Mouse (Mus musculus): ENCODE results near the gene Tnni1.
A peak's percentile ranks its signal among the peaks of the same experiment; 100 is the strongest.

Gene Tnni1

GRCm38 (mm10) chr1:135767324-135767890 lies 11.8 kb upstream of the Tnni1 start:
- DNase-seq (ENCODE audit: extremely low spot score): no peak

GRCm38 (mm10) chr1:135768400-135768799 lies 10.8 kb upstream of the Tnni1 start:
- DNase-seq (ENCODE audit: extremely low spot score): no peak

- no peak for DNase-seq (ENCODE audit: extremely low spot score)
Observed at GRCm38 (mm10) chr1:135770237-135770636, 9.0 kb upstream of the Tnni1 start.

GRCm38 (mm10) chr1:135770896-135771572 lies 8.2 kb upstream of the Tnni1 start:
- no peak for DNase-seq (ENCODE audit: extremely low spot score)

GRCm38 (mm10) chr1:135771573-135771970 lies 7.7 kb upstream of the Tnni1 start:
- DNase-seq (ENCODE audit: extremely low spot score): no peak

- DNase-seq (ENCODE audit: extremely low spot score): no peak
Observed at GRCm38 (mm10) chr1:135776596-135776995, 2.6 kb upstream of the Tnni1 start.

GRCm38 (mm10) chr1:135777046-135777445 lies 2.2 kb upstream of the Tnni1 start:
- no peak for DNase-seq (ENCODE audit: extremely low spot score)

GRCm38 (mm10) chr1:135780649-135781048 lies 1.4 kb downstream of the Tnni1 start:
- no peak for DNase-seq (ENCODE audit: extremely low spot score)

GRCm38 (mm10) chr1:135781220-135781619 lies 2.0 kb downstream of the Tnni1 start:
- DNase-seq (ENCODE audit: extremely low spot score): peak; percentile 77

- DNase-seq (ENCODE audit: extremely low spot score): no peak
Observed at GRCm38 (mm10) chr1:135782816-135783215, 3.6 kb downstream of the Tnni1 start.

GRCm38 (mm10) chr1:135787799-135788198 lies 8.6 kb downstream of the Tnni1 start:
- DNase-seq (ENCODE audit: extremely low spot score): peak; percentile 79

- DNase-seq (ENCODE audit: extremely low spot score): no peak
Observed at GRCm38 (mm10) chr1:135788708-135789107, 9.5 kb downstream of the Tnni1 start.

GRCm38 (mm10) chr1:135789815-135790214 lies 10.6 kb downstream of the Tnni1 start:
- DNase-seq (ENCODE audit: extremely low spot score): peak; percentile 82

GRCm38 (mm10) chr1:135792143-135792939 lies 13.1 kb downstream of the Tnni1 start:
- no peak for DNase-seq (ENCODE audit: extremely low spot score)

GRCm38 (mm10) chr1:135793370-135794215 lies 14.4 kb downstream of the Tnni1 start:
- peak; percentile 37 for DNase-seq (ENCODE audit: extremely low spot score)

GRCm38 (mm10) chr1:135794216-135795134 lies 15.2 kb downstream of the Tnni1 start:
- peak; percentile 36 for DNase-seq (ENCODE audit: extremely low spot score)

GRCm38 (mm10) chr1:135798492-135798891 lies 19.3 kb downstream of the Tnni1 start:
- no peak for DNase-seq (ENCODE audit: extremely low spot score)

- no peak for DNase-seq (ENCODE audit: extremely low spot score)
Observed at GRCm38 (mm10) chr1:135799109-135799627, 19.9 kb downstream of the Tnni1 start.

- peak; percentile 44 for DNase-seq (ENCODE audit: extremely low spot score)
Observed at GRCm38 (mm10) chr1:135800192-135800950, 21.1 kb downstream of the Tnni1 start.

- no peak for DNase-seq (ENCODE audit: extremely low spot score)
Observed at GRCm38 (mm10) chr1:135807546-135807945, 28.3 kb downstream of the Tnni1 start.

All from embryo, embryonic 9.5 days (tissue).